Mouse (Mus musculus): ENCODE measurements around the gene Ankle2.

Ankle2 gene

DNA sequence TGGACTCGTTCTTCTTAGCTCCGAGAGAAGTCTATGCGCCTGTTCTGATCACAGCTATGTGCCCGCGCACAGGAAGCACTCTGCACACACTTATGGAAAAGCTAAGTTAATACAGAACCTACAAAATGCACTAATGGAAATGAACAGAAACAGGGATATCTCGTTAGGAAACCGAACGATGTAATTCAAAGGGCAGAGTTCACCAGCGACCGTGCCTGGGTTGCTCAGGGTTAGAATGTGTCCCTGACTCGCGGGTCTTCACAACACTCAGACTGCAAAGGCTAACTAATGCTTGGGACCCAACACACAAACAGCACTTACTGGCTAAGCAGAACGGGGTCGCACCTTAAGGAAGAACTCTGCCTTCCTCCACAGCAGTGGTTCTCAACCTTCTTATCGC lies 54.4 kb downstream of the Ankle2 start:
- DNase-seq, result peak; percentile 6

DNA sequence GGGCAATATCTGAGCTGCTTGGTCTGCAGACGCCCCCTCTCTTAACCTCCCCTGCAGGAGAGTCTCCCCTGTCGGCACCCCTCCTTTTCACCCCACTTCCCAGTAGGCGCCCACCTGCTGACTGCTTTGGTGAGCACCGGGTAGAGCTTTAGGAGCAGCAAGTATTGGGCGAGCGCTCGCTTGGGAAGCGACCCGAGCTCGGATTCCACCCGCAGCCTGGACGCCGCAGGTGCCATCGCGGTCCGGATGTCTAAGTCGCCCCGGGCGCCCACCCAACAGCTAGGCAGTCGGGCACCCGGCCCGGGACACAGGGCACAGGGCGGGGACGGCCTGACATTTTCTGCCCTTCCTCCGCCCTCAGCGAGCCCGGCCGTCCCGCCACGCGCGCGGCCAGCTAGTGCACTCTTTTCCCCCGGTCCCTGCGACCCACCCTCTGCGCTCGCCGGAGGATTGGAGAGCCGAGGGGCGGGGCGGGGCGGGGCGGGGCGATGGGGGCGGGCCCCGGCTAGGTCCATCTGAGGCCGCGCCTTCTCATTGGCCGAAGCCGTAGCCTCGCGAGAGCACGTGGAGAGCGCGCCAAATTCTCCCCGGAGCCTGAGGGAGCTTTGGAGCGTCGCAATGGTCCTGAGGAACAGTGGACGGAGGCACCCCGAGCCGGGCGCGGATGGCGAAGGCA lies 55.1 kb downstream of the Ankle2 start, which contains the start of the genes Pxmp2 and Pole:
Gene Pxmp2, minus strand, starts transcription at position 417 of the 676 bp plus-strand sequence.
Gene Pole, plus strand, starts transcription at position 537 of the 676 bp plus-strand sequence.
- DNase-seq, result peak; percentile 97

DNA sequence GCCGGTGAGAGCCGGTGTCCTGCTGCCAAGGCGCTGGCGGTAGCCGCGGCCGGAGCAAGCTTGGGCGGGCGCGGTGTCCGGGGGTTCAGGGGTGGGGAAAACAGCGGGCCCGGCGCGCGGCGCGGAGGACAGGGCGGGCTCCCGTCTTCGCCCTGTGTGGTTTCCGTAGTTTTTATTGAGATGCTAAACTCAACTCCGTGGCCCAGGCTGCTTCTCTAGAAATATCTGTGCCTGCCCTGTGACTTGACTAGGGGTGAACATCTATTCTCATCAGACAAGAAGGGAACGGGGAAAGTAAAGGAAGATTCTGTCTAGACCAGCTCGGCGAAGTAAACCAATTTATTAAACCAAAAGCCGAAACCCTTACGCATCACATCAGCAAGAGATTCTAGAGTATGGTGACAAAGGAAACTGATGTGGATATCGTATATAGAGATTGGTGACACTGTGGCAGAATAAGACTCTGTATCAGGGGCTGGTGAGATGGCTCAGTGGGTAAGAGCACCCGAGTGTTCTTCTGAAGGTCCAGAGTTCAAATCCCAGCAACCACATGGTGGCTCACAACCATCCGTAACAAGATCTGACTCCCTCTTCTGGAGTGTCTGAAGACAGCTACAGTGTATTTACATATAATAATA lies 55.8 kb downstream of the Ankle2 start:
- DNase-seq, result no peak

DNA sequence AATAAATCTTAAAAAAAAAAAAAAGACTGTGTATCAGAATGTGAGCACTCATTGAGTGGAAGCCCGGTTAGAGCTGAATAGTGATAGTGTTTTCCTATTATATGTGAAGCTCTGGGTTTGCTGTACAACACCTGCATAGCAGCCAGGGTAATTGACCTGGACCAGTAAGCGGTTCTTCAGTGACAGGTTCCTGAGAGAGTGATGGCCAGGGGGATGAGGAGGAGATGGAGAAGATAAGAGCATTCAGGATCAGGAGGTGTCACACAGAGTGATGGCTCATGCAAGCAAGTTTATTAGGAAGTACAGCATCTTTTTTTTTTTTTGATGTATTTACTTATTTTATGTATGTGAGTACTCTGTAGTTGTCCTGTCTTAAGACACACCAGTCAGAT lies 56.3 kb downstream of the Ankle2 start:
- DNase-seq, result no peak

- DNase-seq, result no peak
These were observed 60.8 kb downstream of the Ankle2 start for GRCm38 (mm10) chr5:110291649-110292048.

DNA sequence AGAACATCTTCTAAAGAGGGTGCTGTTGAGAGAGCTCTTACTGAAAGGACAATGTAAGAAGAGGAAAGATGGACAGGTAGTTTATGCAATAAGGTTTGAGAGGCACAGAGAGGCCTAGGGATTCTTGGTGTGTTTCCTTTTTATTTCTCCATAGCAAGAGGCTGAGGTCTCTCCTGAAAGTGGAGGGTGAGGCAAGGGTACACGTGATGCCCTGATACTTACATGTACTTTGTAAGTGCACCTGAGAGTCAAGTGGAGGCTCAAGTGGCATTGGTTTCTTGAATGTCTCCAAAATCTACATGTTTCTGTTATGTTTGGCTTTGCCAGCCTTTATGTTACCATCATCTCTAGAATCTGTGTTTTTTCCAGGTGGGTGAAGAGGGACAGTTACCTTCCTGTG lies 65.8 kb downstream of the Ankle2 start:
- no peak for DNase-seq

DNA sequence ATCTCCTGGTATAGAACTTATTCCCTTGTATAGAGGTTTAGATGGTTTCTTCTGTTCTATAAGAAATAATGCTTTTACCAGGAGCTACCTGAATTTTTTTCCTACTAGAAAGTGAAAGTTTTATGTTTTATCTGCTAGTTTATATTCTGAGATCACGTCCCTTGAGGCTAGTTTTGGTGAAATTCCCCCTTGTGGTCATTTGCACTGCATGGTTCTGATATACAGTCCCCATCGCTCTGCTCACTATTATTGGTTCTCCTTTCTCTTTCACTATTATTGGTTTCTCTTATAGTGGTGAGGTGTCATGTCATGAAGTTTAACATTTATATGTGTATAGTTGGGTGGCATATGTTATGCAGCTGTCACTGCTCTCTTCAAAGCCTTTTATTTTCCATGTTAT lies 69.8 kb downstream of the Ankle2 start:
- DNase-seq, result no peak

All from retina, postnatal 1 day (tissue).